Mouse (Mus musculus) T-helper 2 cell (primary cell): Measurements from ENCODE around the gene Higd1b.

ENCODE experiments used
- in situ Hi-C: fragments of 300-600 bp; cut with MboI, MseI; formaldehyde crosslinking; loops from one replicate; pipeline ENCODE4 v1.15.1; 2025; ENCODE audit warnings: high pct_unique_total_duplicates

Gene Higd1b

GRCm38 (mm10) chr11:102837385-102837784 is 1.7 kb downstream of the Higd1b start:
- in situ Hi-C loops = loop anchor here (10.0 kb wide), 1 partner anchor 63 kb away; no protein-coding TSS in a partner anchor

- in situ Hi-C loops = loop anchor here (10.0 kb wide), 1 partner anchor 63 kb away; no protein-coding TSS in a partner anchor
These were observed 2.5 kb downstream of the Higd1b start for GRCm38 (mm10) chr11:102838126-102838525.

GRCm38 (mm10) chr11:102838616-102839150 is 3.0 kb downstream of the Higd1b start:
- in situ Hi-C loops = loop anchor here (10.0 kb wide), 1 partner anchor 64 kb away; no protein-coding TSS in a partner anchor

GRCm38 (mm10) chr11:102845926-102846325 is 10.3 kb downstream of the Higd1b start:
- in situ Hi-C loops = no loop called here

- in situ Hi-C loops = loop anchor here (5.0 kb wide), 1 partner anchor 75 kb away; no protein-coding TSS in a partner anchor
These were observed 16.2 kb downstream of the Higd1b start for GRCm38 (mm10) chr11:102851883-102852282.

GRCm38 (mm10) chr11:102853760-102854159 is 18.1 kb downstream of the Higd1b start:
- in situ Hi-C loops = loop anchor here (5.0 kb wide), 1 partner anchor 76 kb away; no protein-coding TSS in a partner anchor

- in situ Hi-C loops = no loop called here
These were observed 20.3 kb downstream of the Higd1b start for GRCm38 (mm10) chr11:102855941-102856340.

- in situ Hi-C loops = no loop called here
These were observed 23.3 kb downstream of the Higd1b start for GRCm38 (mm10) chr11:102858951-102859350.

GRCm38 (mm10) chr11:102859933-102860332 is 24.3 kb downstream of the Higd1b start:
- in situ Hi-C loops = no loop called here

- in situ Hi-C loops = no loop called here
These were observed 28.6 kb downstream of the Higd1b start for GRCm38 (mm10) chr11:102864272-102864671.

GRCm38 (mm10) chr11:102874801-102875334 is 39.2 kb downstream of the Higd1b start:
- in situ Hi-C loops = no loop called here

- in situ Hi-C loops = no loop called here
These were observed 43.9 kb downstream of the Higd1b start for GRCm38 (mm10) chr11:102879558-102879957.

- in situ Hi-C loops = no loop called here
These were observed 45.1 kb downstream of the Higd1b start, which contains the start of the genes Eftud2 and Ccdc103 for GRCm38 (mm10) chr11:102880585-102881313. Gene Eftud2, minus strand, starts transcription at chr11:102880985. Gene Ccdc103, plus strand, starts transcription at chr11:102881204.

- in situ Hi-C loops = no loop called here
These were observed 45.9 kb downstream of the Higd1b start for GRCm38 (mm10) chr11:102881314-102882198.

GRCm38 (mm10) chr11:102884616-102885219 is 49.1 kb downstream of the Higd1b start, which contains the start of gene Fam187a:
Gene Fam187a, plus strand, starts transcription at chr11:102885169.
- in situ Hi-C loops = no loop called here

- in situ Hi-C loops = no loop called here
These were observed 51.8 kb downstream of the Higd1b start for GRCm38 (mm10) chr11:102887433-102887832.
